Mouse (Mus musculus) bone marrow, adult 2 months (tissue): ENCODE measurements around the gene Gpc4.

Experiments used
- CTCF ChIP-seq: fragments of 200-500 bp; IDR thresholded peaks from 2 replicates; pipeline ENCODE4 v1.5.1; 2011; ENCODE audit warnings: low read length, control low read depth; ENCODE audit not compliant: control insufficient read depth, insufficient read depth
- POLR2A ChIP-seq: fragments of 200-500 bp; IDR thresholded peaks from 2 replicates; pipeline ENCODE4 v1.6.1; 2011; ENCODE audit warnings: low read depth, mild to moderate bottlenecking, control low read depth, low read length, borderline replicate concordance; ENCODE audit not compliant: control insufficient read depth

DNA sequence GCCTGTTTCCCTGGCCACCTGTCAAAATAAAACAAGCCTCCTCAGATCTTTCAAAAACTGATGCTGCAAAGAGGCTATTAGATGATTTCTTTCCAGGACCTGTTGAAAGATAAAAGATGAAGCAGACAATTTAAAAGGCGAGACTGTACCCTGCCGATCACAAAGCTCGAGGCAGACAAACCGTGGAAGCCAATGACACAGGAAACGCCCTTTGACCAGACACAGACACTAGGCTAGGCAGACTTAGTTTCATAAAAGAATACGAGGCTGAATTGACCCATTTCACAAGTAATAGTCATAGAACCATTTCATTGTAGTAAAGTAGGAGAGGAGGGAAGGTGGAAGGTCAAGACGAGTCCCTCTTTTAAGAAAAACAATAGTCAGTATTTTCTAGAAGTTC is 20.6 kb downstream of the Gpc4 start:
- no peak for TF ChIP-seq POLR2A
- no peak for TF ChIP-seq CTCF
